Mouse (Mus musculus) liver, embryonic 14.5 days (tissue): ENCODE data around the gene Ddx21.

Experiments used
- CTCF ChIP-seq: IDR thresholded peaks from 2 replicates; pipeline ENCODE4 v1.5.1; 2016; ENCODE audit warnings: antibody characterized with exemption, low read depth, control low read depth
- EP300 ChIP-seq: IDR thresholded peaks from 2 replicates; pipeline ENCODE4 v1.6.1; 2016; ENCODE audit warnings: antibody characterized with exemption, low read depth

DNA sequence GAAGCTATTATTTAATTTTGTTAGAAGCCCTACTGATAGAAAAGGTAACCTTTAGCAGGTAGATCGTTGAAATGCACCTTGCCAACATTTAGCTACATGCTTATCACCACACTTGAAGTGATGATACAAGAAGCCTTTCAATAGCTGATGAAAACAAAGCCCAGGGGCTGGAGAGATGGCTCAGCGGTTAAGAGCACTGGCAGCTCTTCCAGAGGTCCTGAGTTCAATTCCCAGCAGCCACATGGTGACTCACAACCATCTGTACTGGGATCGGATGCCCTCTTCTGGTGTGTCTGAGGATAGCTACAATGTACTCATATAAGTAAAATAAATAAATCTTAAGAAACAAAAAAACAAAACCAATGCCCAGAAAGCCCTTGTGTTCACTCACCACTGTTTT, 2.1 kb upstream of the Ddx21 start:
- TF ChIP-seq CTCF, result no peak
- TF ChIP-seq EP300, result no peak
